Mouse (Mus musculus) T-cell, adult 2 months (primary cell): ENCODE data around the gene Pxdn.

Source experiments
- DNase-seq: peaks from one replicate; pipeline ENCODE4 v3.0.0; 2022; ENCODE audit warnings: low spot score

Gene Pxdn

GRCm38 (mm10) chr12:29953999-29954398, 16.6 kb downstream of the Pxdn start:
- no peak for DNase-seq

DNA sequence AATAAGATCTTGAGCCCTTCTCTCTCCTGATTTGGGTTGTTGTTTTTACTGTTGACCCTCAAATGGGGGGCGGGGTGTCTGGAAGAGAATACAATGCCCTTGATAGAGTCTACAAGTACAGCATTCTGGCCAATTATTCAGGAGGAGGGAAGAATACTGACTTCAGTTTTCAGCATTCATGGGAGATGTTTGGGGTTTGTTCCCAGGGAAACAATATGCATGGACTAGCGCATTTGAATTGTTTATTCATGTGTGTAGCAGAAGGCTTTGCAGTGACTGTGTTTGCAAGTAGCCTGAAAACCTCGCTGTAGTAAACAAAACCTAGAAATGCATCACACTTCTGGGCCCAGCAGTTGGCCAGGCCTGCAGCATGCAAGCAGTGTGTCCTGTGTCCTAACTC, 17.1 kb downstream of the Pxdn start:
- no peak for DNase-seq

DNA sequence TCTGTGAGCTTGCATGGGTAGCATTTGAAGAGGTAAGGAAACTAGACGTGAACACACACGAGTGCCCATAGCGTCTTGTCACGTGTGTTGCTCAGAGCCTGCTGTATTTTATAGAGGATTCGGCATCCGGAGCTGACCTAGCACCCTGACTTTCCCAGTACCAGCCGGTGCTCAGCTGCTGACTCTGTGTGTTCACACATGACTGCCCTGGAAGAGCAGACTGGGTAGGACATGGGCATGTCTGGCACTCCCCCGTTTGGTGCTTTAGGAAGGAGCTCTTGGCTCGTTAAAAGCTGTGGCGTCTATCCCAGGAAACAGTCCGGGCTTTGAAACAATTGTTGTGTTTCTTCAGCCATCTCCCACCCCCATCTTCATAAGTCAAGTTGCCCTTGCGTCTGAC, 19.6 kb downstream of the Pxdn start:
- no peak for DNase-seq

GRCm38 (mm10) chr12:29958637-29959036, 21.2 kb downstream of the Pxdn start:
- DNase-seq: no peak

GRCm38 (mm10) chr12:29961041-29961440, 23.6 kb downstream of the Pxdn start:
- DNase-seq: no peak

GRCm38 (mm10) chr12:29965016-29965415, 27.6 kb downstream of the Pxdn start:
- DNase-seq: no peak

DNA sequence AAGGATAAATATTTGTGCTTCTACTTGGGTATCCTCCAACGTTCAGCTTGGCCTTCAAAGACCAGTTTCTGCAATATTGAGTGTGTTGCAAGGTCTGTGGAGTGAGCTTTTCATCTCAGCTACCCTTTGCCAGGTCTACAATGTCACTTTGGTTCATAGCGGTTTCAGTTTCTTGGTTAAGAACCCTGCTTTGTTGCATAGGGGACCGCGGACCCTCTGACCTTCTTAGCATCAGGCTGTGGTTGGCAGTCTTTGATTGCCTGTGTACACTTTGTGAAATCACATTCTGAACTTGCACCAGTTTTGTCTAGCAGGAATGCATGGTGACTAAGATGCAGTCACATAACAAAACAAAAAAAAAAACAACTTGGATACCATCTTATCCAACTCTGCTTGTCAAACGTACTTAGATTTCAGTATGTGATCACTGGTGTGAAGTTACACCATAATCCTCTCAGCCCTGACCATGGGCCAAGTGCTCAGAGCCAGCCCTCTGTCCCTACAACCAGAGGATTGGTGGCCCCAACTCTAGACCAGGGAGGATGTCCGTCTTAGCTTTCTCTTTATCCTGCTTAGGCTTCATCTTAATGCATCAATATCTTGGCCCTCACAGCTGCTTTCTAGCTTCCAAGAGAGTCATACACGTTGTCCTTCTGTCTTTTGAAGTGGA, 34.5 kb downstream of the Pxdn start:
- no peak for DNase-seq

DNA sequence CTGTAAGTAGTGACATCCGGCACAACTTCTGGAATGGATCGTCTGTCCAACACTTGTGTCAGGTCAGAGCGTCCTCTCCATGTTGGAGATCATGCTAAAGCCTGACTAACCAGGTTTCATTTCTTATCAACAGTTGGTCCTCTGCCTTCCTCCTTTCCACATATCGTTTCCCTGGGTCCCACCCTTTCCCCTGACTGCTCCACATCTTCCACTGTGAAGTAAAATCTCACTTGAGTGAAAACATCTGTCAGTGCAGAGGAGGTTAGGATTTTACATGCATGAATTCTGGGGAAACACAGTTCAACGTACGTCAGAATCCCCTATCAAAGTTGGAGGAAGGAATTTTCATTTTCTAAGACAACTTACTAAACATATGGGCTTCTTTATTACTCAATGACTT, 35.1 kb downstream of the Pxdn start:
- no peak for DNase-seq

DNA sequence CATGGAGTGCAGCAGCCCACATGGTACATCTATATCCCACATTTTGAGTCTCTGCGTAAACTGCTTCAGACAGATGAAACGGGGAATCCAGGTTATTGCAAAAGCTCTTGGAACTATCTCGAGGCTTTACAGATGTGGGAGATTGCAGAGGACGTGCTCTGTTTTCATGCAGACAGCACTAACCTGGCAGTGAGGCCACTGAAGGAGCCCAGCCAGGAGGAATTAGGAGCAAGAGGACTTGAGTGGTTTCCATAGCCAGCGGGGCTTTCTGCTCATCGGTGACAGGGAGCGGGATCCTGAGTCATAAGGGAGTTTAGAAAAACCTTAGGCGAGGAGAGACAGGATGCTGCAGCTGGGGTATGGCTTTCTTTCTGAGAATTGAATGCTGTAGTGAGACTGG, 42.7 kb downstream of the Pxdn start:
- no peak for DNase-seq

GRCm38 (mm10) chr12:29981722-29982293, 44.4 kb downstream of the Pxdn start:
- no peak for DNase-seq

GRCm38 (mm10) chr12:29983190-29983589, 45.8 kb downstream of the Pxdn start:
- DNase-seq: no peak

DNA sequence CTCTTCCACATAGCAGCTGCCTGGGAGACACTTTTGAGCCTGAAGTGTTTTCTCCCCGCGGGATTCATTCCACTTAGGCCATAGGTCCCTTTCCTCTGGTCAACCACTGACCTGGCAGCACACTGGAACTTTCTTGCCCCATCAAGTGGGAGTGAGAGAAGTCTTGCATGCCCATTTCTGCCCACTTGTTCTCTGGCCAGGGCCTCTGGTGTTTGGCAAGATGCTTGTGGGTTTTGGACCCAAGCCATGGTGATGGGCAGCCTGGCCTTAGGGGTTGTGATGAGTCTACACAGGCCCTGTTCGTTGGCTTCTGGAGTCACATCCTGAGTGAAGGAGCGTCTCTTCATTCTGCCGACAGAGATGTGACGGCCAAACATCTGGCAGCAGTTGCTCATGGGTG, 47.7 kb downstream of the Pxdn start:
- DNase-seq: no peak

DNA sequence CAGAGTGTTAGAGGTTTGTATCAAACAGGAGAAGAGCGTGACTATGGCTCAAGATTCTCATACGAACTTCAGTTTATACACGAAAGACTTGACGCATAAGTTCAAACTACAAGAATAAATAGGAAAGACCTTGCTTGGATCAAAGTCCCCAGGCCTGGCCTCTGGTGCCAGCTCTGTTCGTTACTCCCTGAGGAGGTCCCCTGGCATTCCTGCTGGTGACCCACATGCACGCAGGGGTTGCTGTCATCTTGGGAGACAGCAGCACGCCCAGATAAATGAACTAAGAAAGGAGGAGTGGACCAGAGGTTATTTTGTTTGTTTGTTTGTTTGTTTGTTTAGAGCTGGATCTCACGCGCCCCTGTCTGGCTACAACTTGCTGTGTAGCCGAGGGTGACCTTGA, 48.8 kb downstream of the Pxdn start:
- no peak for DNase-seq

GRCm38 (mm10) chr12:29998895-29999294, 61.5 kb downstream of the Pxdn start:
- no peak for DNase-seq

DNA sequence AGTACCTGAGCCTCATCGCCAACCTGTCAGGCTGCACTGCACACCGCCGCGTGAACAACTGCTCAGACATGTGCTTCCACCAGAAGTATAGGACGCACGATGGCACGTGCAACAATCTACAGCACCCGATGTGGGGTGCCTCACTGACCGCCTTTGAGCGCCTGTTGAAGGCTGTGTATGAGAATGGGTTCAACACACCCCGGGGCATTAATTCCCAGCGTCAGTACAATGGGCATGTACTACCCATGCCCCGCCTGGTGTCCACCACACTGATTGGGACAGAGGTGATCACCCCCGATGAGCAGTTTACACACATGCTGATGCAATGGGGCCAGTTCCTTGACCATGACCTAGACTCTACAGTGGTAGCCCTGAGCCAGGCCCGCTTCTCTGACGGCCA, 64.5 kb downstream of the Pxdn start:
- no peak for DNase-seq

DNA sequence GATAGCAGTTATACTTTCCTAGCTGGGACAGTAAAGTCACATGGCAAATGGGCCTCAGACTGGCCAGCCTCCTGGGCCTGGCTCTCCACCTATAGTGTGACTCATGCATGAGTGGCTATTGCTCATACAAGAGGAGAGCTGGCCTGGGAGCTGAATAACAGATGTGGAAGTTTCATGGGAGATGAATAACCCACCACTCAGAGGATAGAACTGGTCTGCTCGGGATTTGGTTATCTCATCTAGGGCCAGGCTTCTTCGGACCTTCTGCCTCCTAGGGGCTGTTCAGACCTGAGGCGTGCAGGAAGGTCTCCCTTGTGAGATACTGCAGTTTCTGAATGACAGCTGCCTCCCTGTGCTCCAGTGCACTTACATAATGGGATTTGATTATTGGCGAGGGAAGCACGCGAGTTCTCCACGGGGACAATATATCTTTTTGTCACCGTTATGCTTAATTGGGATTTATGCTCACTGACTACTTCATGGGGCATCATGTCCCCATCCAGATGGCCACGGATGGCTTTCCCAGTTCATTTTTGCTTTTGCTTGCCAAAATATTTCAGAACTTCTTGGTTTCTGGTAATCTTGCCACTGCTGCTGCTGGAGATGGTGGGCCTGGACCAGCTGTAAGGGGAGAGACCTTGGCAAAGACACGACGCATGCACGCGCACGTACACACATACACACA, 66.4 kb downstream of the Pxdn start:
- DNase-seq: no peak

GRCm38 (mm10) chr12:30004365-30004723, 66.9 kb downstream of the Pxdn start:
- no peak for DNase-seq

DNA sequence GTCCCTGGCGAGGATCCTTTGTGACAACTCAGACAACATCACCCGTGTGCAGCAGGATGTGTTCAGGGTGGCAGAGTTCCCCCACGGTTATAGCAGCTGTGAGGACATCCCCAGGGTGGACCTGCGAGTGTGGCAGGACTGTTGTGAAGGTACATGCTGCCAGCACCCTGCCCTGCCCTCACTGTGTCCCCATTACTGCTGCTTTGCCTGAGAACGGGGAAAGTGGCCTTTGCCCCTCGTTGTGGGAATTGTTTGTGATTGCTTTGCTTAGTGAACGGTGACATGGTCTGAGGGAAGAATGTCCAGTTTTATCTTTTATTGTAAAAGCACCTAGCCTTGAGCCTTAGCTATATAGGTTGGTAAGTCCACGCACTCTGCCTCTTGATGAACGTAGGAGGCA, 69.2 kb downstream of the Pxdn start:
- DNase-seq: no peak

- no peak for DNase-seq
Measured at GRCm38 (mm10) chr12:30008741-30009140, 71.3 kb downstream of the Pxdn start.

DNA sequence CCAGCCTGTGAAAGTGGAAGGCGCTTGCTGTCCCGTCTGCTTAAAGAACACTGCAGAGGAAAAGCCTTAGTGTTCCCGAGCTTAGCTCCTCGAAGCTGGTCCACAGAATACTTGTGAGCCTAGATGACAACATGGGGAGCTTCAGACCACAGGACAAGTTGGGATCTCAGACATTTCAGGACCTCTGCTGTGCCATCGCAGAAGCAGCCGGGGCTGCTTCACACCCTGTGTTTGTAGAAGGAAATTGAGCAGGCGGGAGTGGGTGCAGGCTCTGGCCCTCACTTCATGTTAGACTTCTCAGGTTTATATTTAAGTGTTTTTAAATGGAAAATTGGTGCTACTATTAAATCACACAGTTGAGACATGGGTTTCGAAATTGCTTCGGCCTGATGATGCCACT, 78.1 kb downstream of the Pxdn start:
- no peak for DNase-seq

GRCm38 (mm10) chr12:30017131-30017530, 79.7 kb downstream of the Pxdn start:
- no peak for DNase-seq

DNA sequence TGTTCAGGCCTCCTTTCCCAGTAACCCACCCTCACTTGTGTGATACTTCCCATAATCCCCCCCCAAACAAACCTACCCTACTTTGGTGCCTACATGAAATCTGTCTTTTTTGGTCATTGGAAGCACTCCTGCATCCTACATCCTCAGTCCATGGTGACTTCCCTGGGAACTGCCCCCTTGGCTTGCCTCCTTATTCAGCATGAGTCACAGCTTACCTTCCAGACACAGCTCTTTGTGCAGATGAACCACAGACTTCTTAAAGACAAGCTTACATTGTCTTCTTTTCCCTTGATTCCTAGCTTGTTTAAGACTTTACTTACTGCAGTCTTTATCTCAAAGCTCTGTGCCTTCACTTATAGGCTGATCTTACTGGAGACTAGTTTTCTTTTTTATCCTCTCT, 83.0 kb downstream of the Pxdn start:
- DNase-seq: no peak

- DNase-seq: no peak
Measured at GRCm38 (mm10) chr12:30023491-30023890, 86.1 kb downstream of the Pxdn start.
